Mouse (Mus musculus): Measurements from ENCODE around the gene BC049715. TPM values are rescaled to one million over a fixed set of nuclear protein-coding genes. Genes with fewer than 3 reads are reported as not detected.

BC049715 gene
- polyA plus RNA-seq, 1 experiment from 2014 or later, result 1.9 TPM

GRCm38 (mm10) chr6:136820381-136820780, 7.0 kb upstream of the BC049715 start:
- 95% methylated on average over 21 of the region's 21 CpGs for WGBS
- peaks cover 81% of the 10 kb centered on the region for H3K36me3 ChIP-seq (ENCODE audit: insufficient read depth, low read length)
- H3K9me3 ChIP-seq (ENCODE audit: low read length), result no peaks in the 10 kb centered on the region
- no peak for ATAC-seq (ENCODE audit: low FRiP score, low TSS enrichment)
- H3K4me1 ChIP-seq (ENCODE audit: insufficient read depth, low read length), result no peaks in the 10 kb centered on the region
- no peak overlapping the region for H3K4me2 ChIP-seq (replicated peaks; ENCODE audit: low read depth, low read length)
- H3K27me3 ChIP-seq (ENCODE audit: insufficient read depth, low read length), result no peaks in the 10 kb centered on the region
- H3K27ac ChIP-seq (ENCODE audit: low read length), result no peak overlapping the region
- H3K9ac ChIP-seq (replicated peaks; ENCODE audit: low read length), result no peak overlapping the region
- H3K4me3 ChIP-seq (ENCODE audit: low read length), result no peak overlapping the region

GRCm38 (mm10) chr6:136821086-136821485, 6.3 kb upstream of the BC049715 start:
- H3K27me3 ChIP-seq (ENCODE audit: insufficient read depth, low read length), result no peaks in the 10 kb centered on the region
- no peak; the same call in 1 of the 2 replicates for ATAC-seq (ENCODE audit: low FRiP score, low TSS enrichment)
- 96% methylated on average over 18 of the region's 18 CpGs for WGBS
- H3K4me2 ChIP-seq (replicated peaks; ENCODE audit: low read depth, low read length), result no peak overlapping the region
- H3K9me3 ChIP-seq (ENCODE audit: low read length), result no peaks in the 10 kb centered on the region
- H3K9ac ChIP-seq (replicated peaks; ENCODE audit: low read length), result no peak overlapping the region
- no peak overlapping the region for H3K27ac ChIP-seq (ENCODE audit: low read length)
- no peaks in the 10 kb centered on the region for H3K4me1 ChIP-seq (ENCODE audit: insufficient read depth, low read length)
- peaks cover 78% of the 10 kb centered on the region for H3K36me3 ChIP-seq (ENCODE audit: insufficient read depth, low read length)
- H3K4me3 ChIP-seq (ENCODE audit: low read length), result no peak overlapping the region

GRCm38 (mm10) chr6:136824987-136825386, 2.4 kb upstream of the BC049715 start:
- WGBS, result 91% methylated on average over 8 of the region's 8 CpGs

GRCm38 (mm10) chr6:136827116-136827515, 310 bp upstream of the BC049715 start:
- Histone ChIP-seq H3K9me3 (ENCODE audit: low read length) (no peaks in the 10 kb centered on the region), H3K4me3 (ENCODE audit: low read length) (peak overlapping the region; percentile 66), H3K9ac (replicated peaks; ENCODE audit: low read length) (peak overlapping the region; percentile 97), H3K27ac (ENCODE audit: low read length) (peak overlapping the region; percentile 64; the same call in 1 of the 2 replicates), H3K27me3 (ENCODE audit: insufficient read depth, low read length) (no peaks in the 10 kb centered on the region), H3K36me3 (ENCODE audit: insufficient read depth, low read length) (peaks cover 28% of the 10 kb centered on the region), H3K4me2 (replicated peaks; ENCODE audit: low read depth, low read length) (peak overlapping the region; percentile 90), H3K4me1 (ENCODE audit: insufficient read depth, low read length) (peaks cover 13% of the 10 kb centered on the region)
- 11% methylated on average over 7 of the region's 7 CpGs for WGBS
- ATAC-seq (ENCODE audit: low FRiP score, low TSS enrichment), result no peak

More at GRCm38 (mm10) chr6:136824987-136825386, 2.4 kb upstream of the BC049715 start:
- no peaks in the 10 kb centered on the region for H3K9me3 ChIP-seq (ENCODE audit: low read length)
- no peak overlapping the region for H3K27ac ChIP-seq (ENCODE audit: low read length)
- H3K36me3 ChIP-seq (ENCODE audit: insufficient read depth, low read length), result peaks cover 49% of the 10 kb centered on the region
- no peak overlapping the region for H3K4me2 ChIP-seq (replicated peaks; ENCODE audit: low read depth, low read length)
- ATAC-seq (ENCODE audit: low FRiP score, low TSS enrichment), result no peak
- peaks cover 13% of the 10 kb centered on the region for H3K4me1 ChIP-seq (ENCODE audit: insufficient read depth, low read length)
- H3K9ac ChIP-seq (replicated peaks; ENCODE audit: low read length), result no peak overlapping the region
- H3K4me3 ChIP-seq (ENCODE audit: low read length), result no peak overlapping the region
- no peaks in the 10 kb centered on the region for H3K27me3 ChIP-seq (ENCODE audit: insufficient read depth, low read length)

GRCm38 (mm10) chr6:136827881-136828561, 595 bp downstream of the BC049715 start, which contains the start of gene Wbp11:
TSS of gene Wbp11 (minus strand) at chr6:136828233.
- H3K4me2 ChIP-seq (replicated peaks; ENCODE audit: low read depth, low read length), result peak within 1 kb of the TSS; percentile 90
- peak within 1 kb of the TSS; percentile 66 for H3K4me3 ChIP-seq (ENCODE audit: low read length)
- no peaks in the 10 kb centered on the region for H3K27me3 ChIP-seq (ENCODE audit: insufficient read depth, low read length)
- peaks cover 19% of the 10 kb centered on the region for H3K36me3 ChIP-seq (ENCODE audit: insufficient read depth, low read length)
- peak within 1 kb of the TSS; percentile 64 for H3K27ac ChIP-seq (ENCODE audit: low read length)
- H3K9ac ChIP-seq (replicated peaks; ENCODE audit: low read length), result peak within 1 kb of the TSS; percentile 97
- WGBS, result under 1% methylated on average over 45 of the region's 45 CpGs
- H3K9me3 ChIP-seq (ENCODE audit: low read length), result no peaks in the 10 kb centered on the region
- ATAC-seq (ENCODE audit: low FRiP score, low TSS enrichment), result peak; percentile 100
- peaks cover 13% of the 10 kb centered on the region for H3K4me1 ChIP-seq (ENCODE audit: insufficient read depth, low read length)

GRCm38 (mm10) chr6:136828681-136829080, 1.3 kb downstream of the BC049715 start:
- peak overlapping the region; percentile 64 for H3K4me2 ChIP-seq (replicated peaks; ENCODE audit: low read depth, low read length)
- H3K4me3 ChIP-seq (ENCODE audit: low read length), result peak overlapping the region; percentile 66
- H3K36me3 ChIP-seq (ENCODE audit: insufficient read depth, low read length), result peaks cover 17% of the 10 kb centered on the region
- 33% methylated on average over 4 of the region's 4 CpGs for WGBS
- H3K9ac ChIP-seq (replicated peaks; ENCODE audit: low read length), result peak overlapping the region; percentile 61
- peaks cover 13% of the 10 kb centered on the region for H3K4me1 ChIP-seq (ENCODE audit: insufficient read depth, low read length)
- H3K27me3 ChIP-seq (ENCODE audit: insufficient read depth, low read length), result no peaks in the 10 kb centered on the region
- H3K9me3 ChIP-seq (ENCODE audit: low read length), result no peaks in the 10 kb centered on the region
- ATAC-seq (ENCODE audit: low FRiP score, low TSS enrichment), result no peak
- H3K27ac ChIP-seq (ENCODE audit: low read length), result peak overlapping the region; percentile 62

- Histone ChIP-seq H3K9me3 (ENCODE audit: low read length) (no peaks in the 10 kb centered on the region), H3K36me3 (ENCODE audit: insufficient read depth, low read length) (no peaks in the 10 kb centered on the region), H3K4me3 (ENCODE audit: low read length) (no peak overlapping the region), H3K27ac (ENCODE audit: low read length) (no peak overlapping the region), H3K27me3 (ENCODE audit: insufficient read depth, low read length) (no peaks in the 10 kb centered on the region), H3K4me1 (ENCODE audit: insufficient read depth, low read length) (peaks cover 10% of the 10 kb centered on the region), H3K9ac (replicated peaks; ENCODE audit: low read length) (no peak overlapping the region), H3K4me2 (replicated peaks; ENCODE audit: low read depth, low read length) (no peak overlapping the region)
- 57% methylated on average over 5 of the region's 5 CpGs for WGBS
- ATAC-seq (ENCODE audit: low FRiP score, low TSS enrichment), result no peak
Measured at GRCm38 (mm10) chr6:136831712-136832111, 4.3 kb downstream of the BC049715 start.

GRCm38 (mm10) chr6:136835352-136835751, 7.9 kb downstream of the BC049715 start, which contains the start of gene Smco3:
TSS of gene Smco3 (minus strand) at chr6:136835452.
- no peaks in the 10 kb centered on the region for H3K9me3 ChIP-seq (ENCODE audit: low read length)
- ATAC-seq (ENCODE audit: low FRiP score, low TSS enrichment), result no peak
- peak within 1 kb of the TSS; percentile 21 for H3K4me3 ChIP-seq (ENCODE audit: low read length)
- H3K36me3 ChIP-seq (ENCODE audit: insufficient read depth, low read length), result no peaks in the 10 kb centered on the region
- H3K27ac ChIP-seq (ENCODE audit: low read length), result no peak within 1 kb of the TSS
- H3K27me3 ChIP-seq (ENCODE audit: insufficient read depth, low read length), result no peaks in the 10 kb centered on the region
- peak within 1 kb of the TSS; percentile 16; the same call in 1 of the 2 replicates for H3K4me2 ChIP-seq (replicated peaks; ENCODE audit: low read depth, low read length)
- H3K9ac ChIP-seq (replicated peaks; ENCODE audit: low read length), result no peak within 1 kb of the TSS
- H3K4me1 ChIP-seq (ENCODE audit: insufficient read depth, low read length), result no peaks in the 10 kb centered on the region
- 54% methylated on average over 4 of the region's 4 CpGs for WGBS

GRCm38 (mm10) chr6:136837323-136837722, 9.9 kb downstream of the BC049715 start:
- H3K9me3 ChIP-seq (ENCODE audit: low read length), result no peaks in the 10 kb centered on the region
- no peak overlapping the region for H3K27ac ChIP-seq (ENCODE audit: low read length)
- no peaks in the 10 kb centered on the region for H3K4me1 ChIP-seq (ENCODE audit: insufficient read depth, low read length)
- ATAC-seq (ENCODE audit: low FRiP score, low TSS enrichment), result no peak
- H3K9ac ChIP-seq (replicated peaks; ENCODE audit: low read length), result no peak overlapping the region
- H3K4me3 ChIP-seq (ENCODE audit: low read length), result no peak overlapping the region
- no peak overlapping the region for H3K4me2 ChIP-seq (replicated peaks; ENCODE audit: low read depth, low read length)
- H3K27me3 ChIP-seq (ENCODE audit: insufficient read depth, low read length), result no peaks in the 10 kb centered on the region
- WGBS, result 79% methylated on average over 3 of the region's 3 CpGs
- H3K36me3 ChIP-seq (ENCODE audit: insufficient read depth, low read length), result no peaks in the 10 kb centered on the region

GRCm38 (mm10) chr6:136844903-136845302, 17.5 kb downstream of the BC049715 start:
- H3K9ac ChIP-seq (replicated peaks; ENCODE audit: low read length), result no peak overlapping the region
- no peaks in the 10 kb centered on the region for H3K27me3 ChIP-seq (ENCODE audit: insufficient read depth, low read length)
- no peaks in the 10 kb centered on the region for H3K4me1 ChIP-seq (ENCODE audit: insufficient read depth, low read length)
- H3K36me3 ChIP-seq (ENCODE audit: insufficient read depth, low read length), result no peaks in the 10 kb centered on the region
- no peak overlapping the region for H3K4me2 ChIP-seq (replicated peaks; ENCODE audit: low read depth, low read length)
- no peak overlapping the region for H3K27ac ChIP-seq (ENCODE audit: low read length)
- no peak for ATAC-seq (ENCODE audit: low FRiP score, low TSS enrichment)
- H3K9me3 ChIP-seq (ENCODE audit: low read length), result no peaks in the 10 kb centered on the region
- 70% methylated on average over 2 of the region's 2 CpGs for WGBS
- H3K4me3 ChIP-seq (ENCODE audit: low read length), result no peak overlapping the region
